In the genomic region with DNA sequence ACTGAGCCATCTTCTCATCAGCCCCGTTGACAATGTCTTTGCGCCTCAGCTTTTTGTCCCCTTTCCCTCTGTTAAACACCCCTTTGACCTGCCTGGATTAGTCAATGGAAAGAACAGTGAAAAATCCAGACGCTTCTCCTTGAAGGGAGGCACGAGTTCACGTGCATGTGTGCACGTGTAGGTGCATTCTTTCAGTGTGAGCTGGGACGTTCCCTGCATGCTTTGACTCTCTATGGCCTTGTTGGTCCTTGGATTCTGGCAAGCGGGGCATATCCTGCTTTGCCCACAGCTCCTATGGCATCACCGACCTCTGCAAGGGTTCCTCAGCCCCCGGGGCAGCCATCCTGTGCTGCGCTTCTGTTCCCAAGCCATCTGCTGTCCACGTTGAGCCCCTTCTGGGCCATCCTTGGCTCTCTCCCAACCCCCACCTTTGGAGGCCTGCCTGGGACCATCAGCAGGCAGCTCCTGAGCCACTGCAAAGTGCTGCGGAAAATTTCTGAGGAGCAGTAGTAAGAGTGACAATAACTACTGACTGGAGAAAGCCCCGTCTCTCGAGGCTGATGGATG, we compare ENCODE assay signal across 12 mouse cellular contexts. TPM values are rescaled to one million over a fixed set of nuclear protein-coding genes. Genes with fewer than 3 reads are reported as not detected.
DNase-seq lines count a peak whose midpoint lies in the region; ATAC-seq lines count a peak whose summit lies in the region.
"Had no signal": no experiment of that assay in that cellular context is flagged by ENCODE, and none has a peak within 500 bp of the region (broad histone marks: within the 10 kb centered on the region; RNA-seq: fewer than 3 reads in every experiment).

No protein-coding gene starts in this region.

- H3K9me3 ChIP-seq in lung, embryonic 15.5 days, result no peaks in the 10 kb centered on the region
- no peaks in the 10 kb centered on the region for H3K9me3 ChIP-seq in embryonic facial prominence, embryonic 10.5 days
- H3K9me3 ChIP-seq in neural tube, embryonic 15.5 days (replicated peaks), result no peaks in the 10 kb centered on the region
- H3K9me3 ChIP-seq: G1E had no signal

- WGBS in lung, embryonic 15.5 days, result 61% methylated on average over 15 of the region's 15 CpGs
- WGBS in embryonic facial prominence, embryonic 10.5 days, result 70% methylated on average over 15 of the region's 15 CpGs
- WGBS in neural tube, embryonic 15.5 days, result 58% methylated on average over 15 of the region's 15 CpGs

- H3K27me3 ChIP-seq in lung, embryonic 15.5 days, result no peaks in the 10 kb centered on the region; the same call in 1 of the 2 replicates
- H3K27me3 ChIP-seq in embryonic facial prominence, embryonic 10.5 days (replicated peaks; ENCODE audit: low read depth, poor library complexity, severe bottlenecking), result peaks cover 37% of the 10 kb centered on the region
- no peaks in the 10 kb centered on the region for H3K27me3 ChIP-seq in neural tube, embryonic 15.5 days (replicated peaks)

- H3K4me1 ChIP-seq in lung, embryonic 15.5 days, result peaks cover 36% of the 10 kb centered on the region
- H3K4me1 ChIP-seq in embryonic facial prominence, embryonic 10.5 days, result peaks cover 67% of the 10 kb centered on the region
- peaks cover 32% of the 10 kb centered on the region for H3K4me1 ChIP-seq in neural tube, embryonic 15.5 days

- no peak for ATAC-seq in lung, embryonic 15.5 days (ENCODE audit: borderline replicate concordance, extremely low read depth, low FRiP score, low TSS enrichment)
- ATAC-seq in neural tube, embryonic 15.5 days (ENCODE audit: low FRiP score), result no peak

- H3K4me2 ChIP-seq in lung, embryonic 15.5 days, result no peak overlapping the region
- no peak overlapping the region for H3K4me2 ChIP-seq in neural tube, embryonic 15.5 days

- no peak overlapping the region for H3K4me3 ChIP-seq in lung, embryonic 15.5 days
- H3K4me3 ChIP-seq in embryonic facial prominence, embryonic 10.5 days, result no peak overlapping the region
- H3K4me3 ChIP-seq in neural tube, embryonic 15.5 days (replicated peaks), result no peak overlapping the region

- no peak overlapping the region for H3K9ac ChIP-seq in lung, embryonic 15.5 days
- H3K9ac ChIP-seq in neural tube, embryonic 15.5 days (replicated peaks), result no peak overlapping the region
- H3K9ac ChIP-seq: liver, embryonic 14.5 days had no signal

- H3K36me3 ChIP-seq in lung, embryonic 15.5 days, result no peaks in the 10 kb centered on the region
- peaks cover 20% of the 10 kb centered on the region for H3K36me3 ChIP-seq in embryonic facial prominence, embryonic 10.5 days (replicated peaks)
- peaks cover 4% of the 10 kb centered on the region; the same call in 1 of the 2 replicates for H3K36me3 ChIP-seq in neural tube, embryonic 15.5 days

- peak overlapping the region; percentile 68; the same call in 1 of the 2 replicates for H3K27ac ChIP-seq in lung, embryonic 15.5 days
- H3K27ac ChIP-seq in embryonic facial prominence, embryonic 10.5 days (replicated peaks), result peak overlapping the region; percentile 84
- H3K27ac ChIP-seq in neural tube, embryonic 15.5 days (replicated peaks), result peak overlapping the region; percentile 71; the same call in 1 of the 2 replicates
- H3K27ac ChIP-seq: liver, embryonic 14.5 days had no signal

- DNase-seq in heart, adult 11 months, result peak; percentile 92
- DNase-seq in heart, postnatal 4 days, result no peak
- no peak for DNase-seq in lung, adult 18-20 months
- no peak for DNase-seq in embryonic facial prominence, embryonic 10.5 days (ENCODE audit: low spot score)
- DNase-seq in layer of hippocampus, postnatal 25 days (ENCODE audit: extremely low spot score in 1 of 2, low spot score in 1 of 2), result no peak
- no peak for DNase-seq in right cerebral cortex, postnatal 25 days
- DNase-seq: adrenal gland, postnatal 10 days; midbrain, embryonic 14.5 days had no signal

RNA-seq across cellular contexts. Expression of a gene that starts 32.2 kb away (rescaled TPM):
- 100 to 1,000 TPM; 204 to 207 TPM for total RNA-seq in heart, postnatal 4 days (2021)
- 57.4 and 59.4 TPM in 2 replicates for polyA plus RNA-seq in lung, embryonic 15.5 days (2015; fragmentation: Nextera tagmentation; extraction: Ambion mirVana)
- 60.4 and 71.7 TPM in 2 replicates for polyA plus RNA-seq in embryonic facial prominence, embryonic 10.5 days (2016; fragmentation: Nextera tagmentation; extraction: Ambion mirVana)
- 64.9 and 66.2 TPM in 2 replicates for polyA plus RNA-seq in neural tube, embryonic 15.5 days (2015; fragmentation: Nextera tagmentation; extraction: Ambion mirVana)
- 10 to 100 TPM; 66.1 to 66.6 TPM for total RNA-seq in layer of hippocampus, postnatal 25 days (2021)
